Mouse (Mus musculus) stomach, embryonic 14.5 days (tissue): ENCODE data around the gene Thsd7a. TPM values are rescaled to one million over a fixed set of nuclear protein-coding genes. Genes with fewer than 3 reads are reported as not detected.

Source experiments
- ATAC-seq: fragments of 200-750 bp; cut with Nextera tagmentation; 2 replicates; pipeline ENCODE4 v1.8.0; 2017; ENCODE audit warnings: low read depth, moderate TSS enrichment; ENCODE audit not compliant: insufficient number of reproducible peaks, insufficient read depth, low FRiP score
- H3K27ac ChIP-seq: fragments of 300-500 bp; sonication (generic); 2 replicates; pipeline ENCODE4 v1.5.1; 2014; ENCODE audit warnings: mild to moderate bottlenecking, low read length, moderate library complexity, mixed read lengths
- H3K27me3 ChIP-seq: fragments of 300-500 bp; sonication (generic); 2 replicates; pipeline ENCODE4 v1.6.1; 2014; ENCODE audit warnings: low read length, control low read depth, mixed read lengths; ENCODE audit not compliant: control insufficient read depth, insufficient read depth
- H3K36me3 ChIP-seq: fragments of 300-500 bp; sonication (generic); 2 replicates; pipeline ENCODE4 v1.6.1; 2014; ENCODE audit warnings: mild to moderate bottlenecking, control low read depth, low read length, moderate library complexity, mixed read lengths; ENCODE audit not compliant: control insufficient read depth, insufficient read depth
- H3K4me1 ChIP-seq: fragments of 300-500 bp; sonication (generic); 2 replicates; pipeline ENCODE4 v1.6.1; 2014; ENCODE audit warnings: low read length, control low read depth, mixed read lengths; ENCODE audit not compliant: control insufficient read depth, insufficient read depth
- H3K4me2 ChIP-seq: fragments of 300-500 bp; sonication (generic); replicated peaks from 2 replicates; pipeline ENCODE4 v1.6.1; 2014; ENCODE audit warnings: low read depth, low read length, control low read depth
- H3K4me3 ChIP-seq: fragments of 300-500 bp; sonication (generic); 2 replicates; pipeline ENCODE4 v1.5.1; 2014; ENCODE audit warnings: low read depth, low read length, control low read depth
- H3K9ac ChIP-seq: fragments of 300-500 bp; sonication (generic); replicated peaks from 2 replicates; pipeline ENCODE4 v1.6.1; 2014; ENCODE audit warnings: low read depth, mild to moderate bottlenecking, control low read depth, low read length, moderate library complexity, mixed read lengths
- H3K9me3 ChIP-seq: fragments of 300-500 bp; sonication (generic); 2 replicates; pipeline ENCODE4 v1.6.1; 2016; ENCODE audit warnings: low read depth, low read length, control low read depth; ENCODE audit not compliant: control insufficient read depth
- WGBS: fragments of 180-500 bp; shearing (Covaris S2); extraction: QIAGEN DNeasy Blood & Tissue Kit; methylation state at CpG from one replicate; pipeline ENCODE4 v1.1.7; 2014; 5-methylcytosine and 5-hydroxymethylcytosine counted together
- polyA plus RNA-seq: library from polyadenylated mRNA; unstranded; fragments of >200 nt; fragmentation: Nextera tagmentation; extraction: Ambion mirVana; gene quantifications from 2 replicates; pipeline ENCODE4 v1.2.1, GENCODE M21; 2014

The Thsd7a gene
- polyA plus RNA-seq, 1 experiment from 2014 or later = 4.1 TPM

DNA sequence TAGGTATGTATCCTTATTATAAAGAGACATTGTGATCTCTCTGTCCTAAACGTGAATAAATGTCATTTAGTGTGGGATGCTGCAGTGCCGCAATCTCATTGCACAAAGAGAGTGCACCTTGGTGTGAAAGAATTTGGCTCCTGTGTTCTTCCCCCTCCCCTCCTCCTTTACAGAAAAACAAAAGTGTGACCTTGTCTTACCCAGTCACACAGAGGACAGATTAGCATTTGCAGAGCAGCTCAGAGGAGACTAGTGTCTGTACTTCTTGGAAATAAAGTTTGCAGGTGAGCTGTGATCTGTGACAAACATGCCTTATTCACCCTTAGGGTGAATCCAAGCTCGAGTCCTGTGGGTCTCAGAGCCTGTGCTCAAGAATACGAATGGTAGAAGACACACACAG lies 332.2 kb downstream of the Thsd7a start:
- H3K36me3 ChIP-seq = no peaks in the 10 kb centered on the region
- no peak for ATAC-seq
- no peak overlapping the region for H3K27ac ChIP-seq
- no peak overlapping the region for H3K9ac ChIP-seq
- H3K9me3 ChIP-seq = no peaks in the 10 kb centered on the region
- H3K27me3 ChIP-seq = no peaks in the 10 kb centered on the region
- H3K4me2 ChIP-seq = no peak overlapping the region
- H3K4me3 ChIP-seq = no peak overlapping the region
- 71% methylated on average over 4 of the region's 4 CpGs for WGBS
- no peaks in the 10 kb centered on the region for H3K4me1 ChIP-seq

GRCm38 (mm10) chr6:12404441-12404840 lies 344.8 kb downstream of the Thsd7a start:
- no peaks in the 10 kb centered on the region for H3K36me3 ChIP-seq
- no peak overlapping the region for H3K27ac ChIP-seq
- H3K27me3 ChIP-seq = no peaks in the 10 kb centered on the region
- no peak overlapping the region for H3K9ac ChIP-seq
- H3K4me2 ChIP-seq = no peak overlapping the region
- no peaks in the 10 kb centered on the region for H3K4me1 ChIP-seq
- 88% methylated on average over 2 of the region's 2 CpGs for WGBS
- no peaks in the 10 kb centered on the region for H3K9me3 ChIP-seq
- no peak for ATAC-seq
- H3K4me3 ChIP-seq = no peak overlapping the region

DNA sequence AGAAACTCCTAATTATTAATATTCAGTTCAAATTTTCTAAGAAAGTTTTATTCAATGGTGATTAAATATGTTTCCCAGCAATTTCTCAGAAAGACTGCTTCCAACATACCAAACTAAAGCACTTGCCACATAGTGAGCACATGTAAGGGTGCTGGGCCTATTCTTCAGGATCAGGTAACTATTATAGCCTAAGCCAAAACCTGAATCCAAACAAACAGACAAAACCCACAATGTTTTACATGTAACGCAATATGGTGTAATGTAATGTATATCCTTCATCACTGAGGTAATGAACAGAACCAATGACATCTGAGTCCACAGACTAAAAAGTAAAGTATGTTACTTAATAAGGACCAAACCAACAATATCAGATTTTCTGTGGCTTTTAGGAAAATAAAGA lies 346.2 kb downstream of the Thsd7a start:
- Histone ChIP-seq H3K27me3 (no peaks in the 10 kb centered on the region), H3K4me3 (no peak overlapping the region), H3K9ac (no peak overlapping the region), H3K36me3 (no peaks in the 10 kb centered on the region), H3K4me1 (no peaks in the 10 kb centered on the region), H3K27ac (no peak overlapping the region), H3K9me3 (no peaks in the 10 kb centered on the region), H3K4me2 (no peak overlapping the region)
- no peak for ATAC-seq
- whole genome bisulfite sequencing = 96% methylated on average over 1 of the region's 1 CpGs

GRCm38 (mm10) chr6:12397776-12398522 lies 351.3 kb downstream of the Thsd7a start:
- Histone ChIP-seq H3K27me3 (no peaks in the 10 kb centered on the region), H3K4me2 (no peak overlapping the region), H3K9me3 (no peaks in the 10 kb centered on the region), H3K4me1 (no peaks in the 10 kb centered on the region), H3K36me3 (no peaks in the 10 kb centered on the region), H3K4me3 (no peak overlapping the region), H3K27ac (no peak overlapping the region), H3K9ac (no peak overlapping the region)
- 86% methylated on average over 8 of the region's 8 CpGs for WGBS
- no peak for ATAC-seq

DNA sequence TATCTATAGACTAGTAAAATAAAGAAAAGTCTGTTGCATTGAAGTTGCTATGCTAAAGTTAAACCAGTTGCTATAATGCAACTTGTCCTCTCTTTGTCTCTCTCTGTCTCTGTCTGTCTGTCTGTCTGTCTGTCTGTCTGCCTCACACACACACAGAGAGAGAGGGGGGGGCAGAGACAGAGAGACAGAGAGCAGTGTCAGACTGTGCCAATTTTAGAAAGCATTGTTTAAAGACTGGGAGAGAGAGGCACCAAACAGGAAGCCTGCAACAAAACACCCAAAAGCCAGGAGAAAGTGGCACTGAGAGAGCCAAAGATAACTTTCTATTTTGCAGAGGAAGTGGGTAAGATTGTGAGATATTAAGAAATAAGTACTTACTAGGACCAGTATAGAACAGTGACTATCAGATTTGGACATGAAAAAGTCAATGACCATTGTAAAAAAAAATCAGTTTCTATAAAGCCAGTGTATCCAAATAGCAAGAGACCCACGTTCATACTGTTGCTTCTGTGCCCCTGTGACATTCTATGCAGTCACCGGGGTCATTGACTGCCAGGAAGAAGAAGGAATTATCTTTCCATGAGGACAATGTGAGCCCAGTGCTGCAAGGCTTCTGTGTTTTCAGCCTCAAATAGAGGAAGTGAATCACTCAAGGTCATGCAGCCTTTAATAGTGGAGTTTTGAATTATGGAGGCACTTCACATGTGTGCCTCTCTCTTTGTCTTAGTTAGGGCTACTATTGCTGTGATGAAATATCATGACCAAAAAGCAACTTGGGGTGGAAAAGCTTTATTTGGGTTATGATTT lies 355.4 kb downstream of the Thsd7a start:
- Histone ChIP-seq H3K27me3 (no peaks in the 10 kb centered on the region), H3K27ac (no peak overlapping the region), H3K9ac (no peak overlapping the region), H3K9me3 (no peaks in the 10 kb centered on the region), H3K36me3 (no peaks in the 10 kb centered on the region), H3K4me1 (no peaks in the 10 kb centered on the region), H3K4me2 (no peak overlapping the region), H3K4me3 (no peak overlapping the region)
- no peak for ATAC-seq
- 58% methylated on average over 2 of the region's 2 CpGs for WGBS

GRCm38 (mm10) chr6:12386731-12387130 lies 362.5 kb downstream of the Thsd7a start:
- no peak overlapping the region for H3K9ac ChIP-seq
- H3K9me3 ChIP-seq = no peaks in the 10 kb centered on the region
- H3K4me3 ChIP-seq = no peak overlapping the region
- WGBS = 88% methylated on average over 1 of the region's 1 CpGs
- H3K4me2 ChIP-seq = no peak overlapping the region
- H3K4me1 ChIP-seq = no peaks in the 10 kb centered on the region
- no peaks in the 10 kb centered on the region for H3K36me3 ChIP-seq
- no peak for ATAC-seq
- no peaks in the 10 kb centered on the region for H3K27me3 ChIP-seq
- H3K27ac ChIP-seq = no peak overlapping the region

DNA sequence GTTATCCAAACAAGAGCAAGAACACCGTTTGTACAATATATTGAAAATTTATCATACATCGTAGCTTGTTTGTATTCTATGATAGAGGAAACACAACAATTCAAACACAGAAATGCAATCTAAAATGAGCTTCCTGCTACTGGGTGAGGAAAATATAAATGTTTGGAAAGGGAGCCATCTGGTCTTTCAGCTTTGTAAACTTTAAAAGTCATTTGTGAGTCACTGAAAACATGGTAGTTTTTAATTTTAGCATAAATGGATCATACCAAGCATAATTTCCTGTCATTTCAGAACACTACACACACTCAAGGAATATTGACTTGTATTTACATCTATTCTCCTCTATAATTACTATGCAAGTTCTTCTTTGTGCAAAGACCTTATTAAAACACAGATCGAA lies 363.6 kb downstream of the Thsd7a start:
- Histone ChIP-seq H3K4me2 (no peak overlapping the region), H3K27me3 (no peaks in the 10 kb centered on the region), H3K27ac (no peak overlapping the region), H3K4me1 (no peaks in the 10 kb centered on the region), H3K9me3 (no peaks in the 10 kb centered on the region), H3K4me3 (no peak overlapping the region), H3K9ac (no peak overlapping the region), H3K36me3 (no peaks in the 10 kb centered on the region)
- 50% methylated on average over 3 of the region's 3 CpGs for WGBS
- ATAC-seq = no peak

DNA sequence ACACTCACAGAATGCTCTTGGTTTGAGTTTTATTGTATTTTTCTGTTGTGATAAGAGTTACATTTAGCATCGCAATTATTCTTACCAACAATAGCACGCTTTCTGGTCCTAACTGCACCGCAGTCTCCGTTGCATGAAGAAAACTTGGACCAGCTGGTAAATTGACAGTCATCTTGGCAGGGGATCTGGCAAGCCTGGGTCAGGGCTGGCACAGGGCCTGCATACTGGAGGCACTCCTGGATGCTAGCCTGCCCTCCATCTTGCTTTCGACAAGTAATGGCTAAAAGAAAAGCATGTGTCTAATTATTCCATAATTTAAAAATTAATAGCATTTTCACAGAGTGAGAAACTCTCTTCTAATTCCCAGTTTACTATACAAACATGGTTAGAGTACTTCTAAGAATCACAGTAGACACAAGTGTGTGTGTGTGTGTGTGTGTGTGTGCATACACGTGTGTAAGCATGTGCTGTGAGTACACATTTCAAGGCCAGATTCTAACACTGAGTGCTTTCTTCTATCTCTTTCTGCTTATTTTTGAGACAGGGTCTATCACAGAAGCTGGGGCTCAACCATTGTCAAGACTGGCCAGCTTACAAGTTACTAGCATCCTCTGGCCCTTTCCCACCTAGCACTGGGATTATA lies 368.0 kb downstream of the Thsd7a start:
- WGBS = 88% methylated on average over 6 of the region's 6 CpGs
- Histone ChIP-seq H3K9ac (no peak overlapping the region), H3K4me2 (no peak overlapping the region), H3K9me3 (no peaks in the 10 kb centered on the region), H3K4me3 (no peak overlapping the region), H3K4me1 (no peaks in the 10 kb centered on the region), H3K27ac (no peak overlapping the region), H3K36me3 (no peaks in the 10 kb centered on the region), H3K27me3 (no peaks in the 10 kb centered on the region)
- ATAC-seq = no peak
